15 mouse cellular contexts compared by ENCODE assay signal in genomic region chr2:102981446-102982314, GRCm38 (mm10).
DNase-seq lines count a peak whose midpoint lies in the region; ATAC-seq and TF ChIP-seq lines count a peak whose summit lies in the region.
"Had no signal": no experiment of that assay in that cellular context is flagged by ENCODE, and none has a peak within 500 bp of the region (broad histone marks: within the 10 kb centered on the region; RNA-seq: fewer than 3 reads in every experiment).

No protein-coding gene starts in this region.

- 78% methylated on average over 8 of the region's 8 CpGs for WGBS in intestine, postnatal 0 days
- WGBS in intestine, embryonic 16.5 days, result 83% methylated on average over 8 of the region's 8 CpGs

- no peak overlapping the region for H3K4me2 ChIP-seq in intestine, postnatal 0 days (replicated peaks; ENCODE audit: low read depth)
- no peak overlapping the region for H3K4me2 ChIP-seq in intestine, embryonic 16.5 days (ENCODE audit: low read depth, low read length)
- H3K4me2 ChIP-seq: forebrain, embryonic 12.5 days; limb, embryonic 12.5 days had no signal

- intact Hi-C loops in gastrocnemius, adult 2 months (cut with DNase I), result no loop called here
- intact Hi-C loops in gastrocnemius, postnatal 36 days (cut with DNase I), result no loop called here

- no peaks in the 10 kb centered on the region for H3K4me1 ChIP-seq in intestine, postnatal 0 days (replicated peaks; ENCODE audit: control insufficient read depth, insufficient read depth, low read length)
- H3K4me1 ChIP-seq in intestine, embryonic 16.5 days (ENCODE audit: control insufficient read depth, insufficient read depth, low read length), result no peaks in the 10 kb centered on the region
- H3K4me1 ChIP-seq: forebrain, embryonic 12.5 days; hindbrain, embryonic 10.5 days; limb, embryonic 12.5 days had no signal

- H3K9me3 ChIP-seq in intestine, postnatal 0 days (ENCODE audit: control insufficient read depth), result no peaks in the 10 kb centered on the region
- H3K9me3 ChIP-seq in intestine, embryonic 16.5 days (ENCODE audit: control insufficient read depth, low read length), result no peaks in the 10 kb centered on the region
- H3K9me3 ChIP-seq: forebrain, embryonic 12.5 days; hindbrain, embryonic 10.5 days; limb, embryonic 12.5 days had no signal

- H3K4me3 ChIP-seq in intestine, postnatal 0 days (ENCODE audit: low read depth, low read length), result no peak overlapping the region
- no peak overlapping the region for H3K4me3 ChIP-seq in intestine, embryonic 16.5 days (ENCODE audit: low read length)
- H3K4me3 ChIP-seq in gastrocnemius, adult 2 months, result no peak overlapping the region
- H3K4me3 ChIP-seq: forebrain, embryonic 12.5 days; hindbrain, embryonic 10.5 days; left cerebral cortex, adult 2 months; limb, embryonic 12.5 days had no signal

- TF ChIP-seq CTCF in intestine, postnatal 0 days (IDR thresholded peaks at IDR 0.05; ENCODE audit: low read depth), result peak; percentile 52
- TF ChIP-seq CTCF in gastrocnemius, adult 2 months (IDR thresholded peaks at IDR 0.05), result no peak; the same call in 1 of the 2 replicates

- H3K9ac ChIP-seq in intestine, postnatal 0 days (ENCODE audit: low read depth, low read length), result no peak overlapping the region
- no peak overlapping the region for H3K9ac ChIP-seq in intestine, embryonic 16.5 days (ENCODE audit: low read depth, low read length)
- H3K9ac ChIP-seq: forebrain, embryonic 12.5 days; limb, embryonic 12.5 days had no signal

- no peak for ATAC-seq in intestine, postnatal 0 days
- ATAC-seq in intestine, embryonic 16.5 days, result no peak
- ATAC-seq in megakaryocyte, adult 5-6 weeks (ENCODE audit: poor library complexity, severe bottlenecking), result 0 out of 2 replicates have a peak, but pooled peaks have one; percentile 33

- H3K27ac ChIP-seq in intestine, postnatal 0 days (ENCODE audit: low read depth, low read length), result no peak overlapping the region
- H3K27ac ChIP-seq in intestine, embryonic 16.5 days (ENCODE audit: low read length), result no peak overlapping the region
- H3K27ac ChIP-seq in gastrocnemius, adult 2 months, result no peak overlapping the region
- H3K27ac ChIP-seq: forebrain, embryonic 12.5 days; hindbrain, embryonic 10.5 days; left cerebral cortex, adult 2 months; limb, embryonic 12.5 days had no signal

- no peaks in the 10 kb centered on the region for H3K27me3 ChIP-seq in intestine, postnatal 0 days (replicated peaks; ENCODE audit: control insufficient read depth, insufficient read depth, low read length)
- no peaks in the 10 kb centered on the region for H3K27me3 ChIP-seq in intestine, embryonic 16.5 days (replicated peaks; ENCODE audit: control insufficient read depth, insufficient read depth, low read length)
- H3K27me3 ChIP-seq: forebrain, embryonic 12.5 days; limb, embryonic 12.5 days had no signal

- DNase-seq in 3T3-L1 (ENCODE audit: low read depth, low spot score) (peak; percentile 67), NIH3T3 (ENCODE audit: low read depth) (peak; percentile 69)
- DNase-seq in gastrocnemius, adult 2 months, result no peak
- no peak for DNase-seq in layer of hippocampus, postnatal 14 days (ENCODE audit: low spot score in 2 of 2)
- DNase-seq in gastrocnemius, postnatal 36 days, result no peak
- DNase-seq: adrenal gland, postnatal 25 days; kidney, adult 18-20 months; kidney, postnatal 4 days had no signal

- H3K36me3 ChIP-seq in intestine, postnatal 0 days (ENCODE audit: control insufficient read depth, insufficient read depth), result no peaks in the 10 kb centered on the region
- no peaks in the 10 kb centered on the region for H3K36me3 ChIP-seq in intestine, embryonic 16.5 days (ENCODE audit: control insufficient read depth, insufficient read depth, low read length)
- H3K36me3 ChIP-seq: forebrain, embryonic 12.5 days; hindbrain, embryonic 10.5 days; limb, embryonic 12.5 days had no signal

Comparison
In these comparisons a context has a peak if more than half of its experiments do, and no peak if none do; other contexts are left out.
1. DNase-seq: peak in 3T3-L1 (single experiment) and NIH3T3 (single experiment); none in gastrocnemius, adult 2 months (single experiment), layer of hippocampus, postnatal 14 days (0 of 2) and gastrocnemius, postnatal 36 days (0 of 2).